Mouse (Mus musculus): Measurements from ENCODE around the gene Mpv17l2.

DNA sequence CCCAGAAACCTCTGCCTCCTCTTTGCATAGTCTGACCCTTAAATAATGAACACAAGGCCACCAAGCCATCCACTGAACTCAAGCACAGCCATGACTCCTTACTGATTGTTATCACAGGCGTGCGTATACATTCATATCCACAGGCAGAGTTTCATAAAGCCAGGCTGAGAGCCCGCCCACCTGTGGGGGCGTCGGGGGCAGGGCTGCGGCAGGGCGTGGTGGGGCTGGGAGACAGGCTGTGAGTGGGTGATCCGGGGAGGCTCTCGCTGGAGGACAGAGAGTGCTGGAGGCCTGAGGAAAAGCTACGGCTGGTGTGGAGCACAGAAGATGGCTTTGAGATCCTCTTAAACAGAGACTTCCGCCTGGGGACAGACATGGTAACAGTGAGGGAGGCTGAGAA lies 19.3 kb upstream of the Mpv17l2 start:
- TF ChIP-seq CTCF (IDR thresholded peaks at IDR 0.05; ENCODE audit: low read depth, low read length) (no peak), GATA2 (IDR thresholded peaks at IDR 0.05; ENCODE audit: borderline replicate concordance, low read depth, low read length) (no peak), TAL1 (conservative IDR thresholded peaks at IDR 0.05; ENCODE audit: low read depth, low read length) (no peak)

All from G1E (cell line).